Mouse (Mus musculus) heart, adult 2 months (tissue): ENCODE measurements around the gene Tex50. TPM values are rescaled to one million over a fixed set of nuclear protein-coding genes. Genes with fewer than 3 reads are reported as not detected.

Experiments
- DNase-seq, 2 experiments: peaks; one replicate each; pipeline ENCODE4 v3.0.0; 2021
- H3K27ac ChIP-seq: fragments of 200-600 bp; 2 replicates; pipeline ENCODE4 v1.8.1; 2022
- H3K27me3 ChIP-seq: fragments of 200-500 bp; 2 replicates; pipeline ENCODE4 v1.6.1; 2012; ENCODE audit warnings: mild to moderate bottlenecking, low read length, inconsistent platforms, mixed read lengths; ENCODE audit not compliant: control insufficient read depth, insufficient read depth
- H3K36me3 ChIP-seq: fragments of 200-500 bp; 2 replicates; pipeline ENCODE4 v1.6.1; 2012; ENCODE audit warnings: low read length, inconsistent platforms; ENCODE audit not compliant: control insufficient read depth, insufficient read depth
- H3K4me1 ChIP-seq: fragments of 200-500 bp; 2 replicates; pipeline ENCODE4 v1.6.1; 2011; ENCODE audit warnings: low read length; ENCODE audit not compliant: control insufficient read depth, insufficient read depth
- H3K4me3 ChIP-seq: fragments of 200-600 bp; 2 replicates; pipeline ENCODE4 v1.8.1; 2022
- H3K79me2 ChIP-seq: fragments of 200-500 bp; replicated peaks from 2 replicates; pipeline ENCODE4 v1.6.1; 2012; ENCODE audit warnings: mild to moderate bottlenecking, inconsistent platforms, low read length, moderate library complexity, mixed read lengths; ENCODE audit not compliant: control insufficient read depth, insufficient read depth
- H3K9ac ChIP-seq: fragments of 200-500 bp; 2 replicates; pipeline ENCODE4 v1.6.1; 2012; ENCODE audit warnings: low read depth, mild to moderate bottlenecking, control low read depth, inconsistent platforms, low read length, mixed read lengths
- CTCF ChIP-seq: fragments of 200-600 bp; IDR thresholded peaks from 2 replicates; pipeline ENCODE4 v1.8.1; 2022; ENCODE audit warnings: antibody characterized with exemption, mild to moderate bottlenecking, moderate library complexity
- EP300 ChIP-seq: fragments of 200-500 bp; IDR thresholded peaks from 2 replicates; pipeline ENCODE4 v1.6.1; 2011; ENCODE audit warnings: low read depth, low read length, control low read depth; ENCODE audit not compliant: insufficient read depth
- POLR2A ChIP-seq: fragments of 200-500 bp; IDR thresholded peaks from 2 replicates; pipeline ENCODE4 v1.6.1; 2011; ENCODE audit warnings: mild to moderate bottlenecking, low read depth, low read length, control low read depth; ENCODE audit not compliant: insufficient read depth
- WGBS: fragments of 180-500 bp; shearing (Covaris S2); methylation state at CpG from one replicate; pipeline ENCODE4 v1.1.7; 2018; 5-methylcytosine and 5-hydroxymethylcytosine counted together
- intact Hi-C: fragments of 180-260 bp; cut with DNase I; formaldehyde crosslinking; loops from one replicate; pipeline ENCODE4 v1.15.1; 2025
- polyA plus RNA-seq: library from polyadenylated mRNA; depleted of rRNA; stranded (reverse); fragments of >200 nt; gene quantifications from 2 replicates; pipeline ENCODE4 v1.2.3, GENCODE M21; 2012
- total RNA-seq, 2 experiments: library from RNA; stranded (reverse); gene quantifications; 2 replicates each; pipeline ENCODE4 v1.2.3; 2021

The Tex50 gene
- total and polyA plus RNA-seq, 3 experiments = not detected

GRCm38 (mm10) chr1:161185431-161185830, 26.3 kb upstream of the Tex50 start:
- intact Hi-C loops = no loop called here
- H3K4me1 ChIP-seq = no peaks in the 10 kb centered on the region
- H3K79me2 ChIP-seq = no peaks in the 10 kb centered on the region
- H3K27ac ChIP-seq = no peak overlapping the region
- H3K4me3 ChIP-seq = no peak overlapping the region
- no peak for DNase-seq
- no peaks in the 10 kb centered on the region for H3K27me3 ChIP-seq
- no peak overlapping the region for H3K9ac ChIP-seq
- no peaks in the 10 kb centered on the region for H3K36me3 ChIP-seq
- TF ChIP-seq CTCF (no peak), POLR2A (no peak), EP300 (no peak)
- 86% methylated on average over 3 of the region's 3 CpGs for WGBS

- no peak overlapping the region for H3K4me3 ChIP-seq
- no peaks in the 10 kb centered on the region for H3K79me2 ChIP-seq
- WGBS = 57% methylated on average over 9 of the region's 9 CpGs
- DNase-seq = no peak
- intact Hi-C loops = no loop called here
- H3K9ac ChIP-seq = no peak overlapping the region
- H3K36me3 ChIP-seq = no peaks in the 10 kb centered on the region
- no peaks in the 10 kb centered on the region for H3K27me3 ChIP-seq
- TF ChIP-seq CTCF (no peak), POLR2A (no peak), EP300 (no peak)
- no peak overlapping the region for H3K27ac ChIP-seq
- H3K4me1 ChIP-seq = no peaks in the 10 kb centered on the region
Observed at GRCm38 (mm10) chr1:161183677-161184076, 24.6 kb upstream of the Tex50 start.

GRCm38 (mm10) chr1:161182386-161182785, 23.3 kb upstream of the Tex50 start:
- no peaks in the 10 kb centered on the region for H3K36me3 ChIP-seq
- H3K79me2 ChIP-seq = no peaks in the 10 kb centered on the region
- no peak for DNase-seq
- no peak overlapping the region for H3K27ac ChIP-seq
- H3K27me3 ChIP-seq = no peaks in the 10 kb centered on the region
- H3K9ac ChIP-seq = no peak overlapping the region
- WGBS = 74% methylated on average over 9 of the region's 9 CpGs
- TF ChIP-seq CTCF (no peak), POLR2A (no peak), EP300 (no peak)
- no peaks in the 10 kb centered on the region for H3K4me1 ChIP-seq
- no peak overlapping the region for H3K4me3 ChIP-seq
- intact Hi-C loops = no loop called here

GRCm38 (mm10) chr1:161180674-161181073, 21.6 kb upstream of the Tex50 start:
- H3K4me1 ChIP-seq = no peaks in the 10 kb centered on the region
- peak; percentile 73 for TF ChIP-seq CTCF
- TF ChIP-seq EP300 = no peak
- H3K27ac ChIP-seq = no peak overlapping the region
- 51% methylated on average over 8 of the region's 8 CpGs for WGBS
- intact Hi-C loops = no loop called here
- no peak overlapping the region for H3K4me3 ChIP-seq
- no peak overlapping the region for H3K9ac ChIP-seq
- H3K27me3 ChIP-seq = no peaks in the 10 kb centered on the region
- H3K36me3 ChIP-seq = no peaks in the 10 kb centered on the region
- no peaks in the 10 kb centered on the region for H3K79me2 ChIP-seq
- peak; percentile 9 to 40 for DNase-seq

GRCm38 (mm10) chr1:161170651-161171050, 11.5 kb upstream of the Tex50 start:
- Histone ChIP-seq H3K9ac (0 out of 2 replicates have a peak overlapping the region, but pooled peaks have one; percentile 10), H3K36me3 (no peaks in the 10 kb centered on the region), H3K4me3 (peak overlapping the region; percentile 44), H3K4me1 (no peaks in the 10 kb centered on the region; the same call in 1 of the 2 replicates), H3K27ac (no peak overlapping the region), H3K27me3 (no peaks in the 10 kb centered on the region), H3K79me2 (no peaks in the 10 kb centered on the region)
- under 1% methylated on average over 40 of the region's 40 CpGs for WGBS
- peak; percentile 68 to 74 for DNase-seq
- TF ChIP-seq EP300 (no peak), CTCF (peak; percentile 80)
- intact Hi-C loops = loop anchor here (5.0 kb wide), 1 partner anchor 428 kb away; no protein-coding TSS in a partner anchor

- 44% methylated on average over 4 of the region's 4 CpGs for WGBS
- no peaks in the 10 kb centered on the region for H3K79me2 ChIP-seq
- intact Hi-C loops = no loop called here
- no peak overlapping the region for H3K4me3 ChIP-seq
- no peak overlapping the region for H3K9ac ChIP-seq
- no peak for DNase-seq
- no peaks in the 10 kb centered on the region for H3K4me1 ChIP-seq
- no peaks in the 10 kb centered on the region for H3K27me3 ChIP-seq
- H3K27ac ChIP-seq = no peak overlapping the region
- no peaks in the 10 kb centered on the region for H3K36me3 ChIP-seq
- TF ChIP-seq POLR2A (no peak), CTCF (no peak), EP300 (no peak)
Observed at GRCm38 (mm10) chr1:161160266-161160665, 1.2 kb upstream of the Tex50 start.
